Mouse (Mus musculus): ENCODE data around the gene Lrp5. TPM values are rescaled to one million over a fixed set of nuclear protein-coding genes. Genes with fewer than 3 reads are reported as not detected.

Lrp5 gene
- polyA plus RNA-seq, 1 experiment from 2014 or later, result 2.3 TPM

GRCm38 (mm10) chr19:3564309-3564708, 122.1 kb downstream of the Lrp5 start:
- Histone ChIP-seq H3K36me3 (ENCODE audit: control insufficient read depth, insufficient read depth) (no peaks in the 10 kb centered on the region), H3K4me2 (ENCODE audit: low read length) (no peak overlapping the region), H3K27me3 (replicated peaks; ENCODE audit: control insufficient read depth, insufficient read depth, low read length) (no peaks in the 10 kb centered on the region), H3K4me1 (replicated peaks; ENCODE audit: control insufficient read depth, insufficient read depth, low read length) (peaks cover 7% of the 10 kb centered on the region; the same call in 1 of the 2 replicates), H3K9me3 (ENCODE audit: control insufficient read depth, low read length) (no peaks in the 10 kb centered on the region), H3K9ac (replicated peaks; ENCODE audit: low read depth, low read length) (no peak overlapping the region), H3K4me3 (replicated peaks; ENCODE audit: low read length) (no peak overlapping the region), H3K27ac (ENCODE audit: low read length) (no peak overlapping the region)
- ATAC-seq, result no peak
- WGBS, result 84% methylated on average over 3 of the region's 3 CpGs

- Histone ChIP-seq H3K4me2 (ENCODE audit: low read length) (no peak overlapping the region), H3K4me1 (replicated peaks; ENCODE audit: control insufficient read depth, insufficient read depth, low read length) (0 out of 2 replicates have a peak, but pooled peaks cover 5% of the 10 kb centered on the region), H3K9ac (replicated peaks; ENCODE audit: low read depth, low read length) (no peak overlapping the region), H3K4me3 (replicated peaks; ENCODE audit: low read length) (no peak overlapping the region), H3K27me3 (replicated peaks; ENCODE audit: control insufficient read depth, insufficient read depth, low read length) (no peaks in the 10 kb centered on the region), H3K27ac (ENCODE audit: low read length) (no peak overlapping the region), H3K36me3 (ENCODE audit: control insufficient read depth, insufficient read depth) (no peaks in the 10 kb centered on the region), H3K9me3 (ENCODE audit: control insufficient read depth, low read length) (no peaks in the 10 kb centered on the region)
- WGBS, result 80% methylated on average over 6 of the region's 6 CpGs
- no peak for ATAC-seq
Observed at GRCm38 (mm10) chr19:3562752-3563151, 123.6 kb downstream of the Lrp5 start.

GRCm38 (mm10) chr19:3562298-3562697, 124.1 kb downstream of the Lrp5 start:
- Histone ChIP-seq H3K4me3 (replicated peaks; ENCODE audit: low read length) (no peak overlapping the region), H3K27ac (ENCODE audit: low read length) (no peak overlapping the region), H3K36me3 (ENCODE audit: control insufficient read depth, insufficient read depth) (no peaks in the 10 kb centered on the region), H3K4me2 (ENCODE audit: low read length) (no peak overlapping the region), H3K27me3 (replicated peaks; ENCODE audit: control insufficient read depth, insufficient read depth, low read length) (no peaks in the 10 kb centered on the region), H3K4me1 (replicated peaks; ENCODE audit: control insufficient read depth, insufficient read depth, low read length) (0 out of 2 replicates have a peak, but pooled peaks cover 4% of the 10 kb centered on the region), H3K9me3 (ENCODE audit: control insufficient read depth, low read length) (no peaks in the 10 kb centered on the region), H3K9ac (replicated peaks; ENCODE audit: low read depth, low read length) (no peak overlapping the region)
- WGBS, result 96% methylated on average over 2 of the region's 2 CpGs
- ATAC-seq, result no peak

DNA sequence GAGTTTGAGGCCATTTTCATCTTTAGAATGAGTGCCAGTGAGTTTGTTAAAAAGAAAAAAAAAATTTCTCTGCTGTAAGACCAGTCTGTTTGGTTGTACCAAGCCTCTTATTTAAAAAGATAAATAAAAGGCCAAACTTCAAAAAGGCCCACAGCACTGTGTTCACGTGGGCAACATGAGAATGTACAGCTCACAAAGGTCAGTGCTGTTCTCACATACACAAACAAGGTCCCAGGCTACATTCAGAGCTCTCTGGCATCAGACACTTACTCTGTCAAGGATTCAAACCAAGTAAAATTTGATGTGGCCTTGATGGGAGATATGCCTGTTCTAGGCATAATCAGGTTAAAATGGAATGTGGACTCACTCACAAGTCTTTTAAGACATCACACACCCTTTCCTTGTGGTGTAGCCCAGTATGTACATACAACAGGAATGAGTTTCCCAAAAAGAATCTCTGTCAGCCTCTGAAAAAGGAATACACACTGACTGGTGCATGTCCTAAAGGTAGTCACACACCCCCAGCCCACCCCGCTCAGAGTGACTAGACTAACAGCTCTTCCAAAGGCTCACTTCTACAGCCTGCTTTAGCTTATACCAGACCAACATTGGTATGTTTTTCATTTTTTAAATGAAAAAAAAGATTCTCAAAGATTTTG, 130.1 kb downstream of the Lrp5 start:
- WGBS, result 94% methylated on average over 2 of the region's 2 CpGs
- H3K9me3 ChIP-seq (ENCODE audit: control insufficient read depth, low read length), result no peaks in the 10 kb centered on the region
- no peak overlapping the region for H3K9ac ChIP-seq (replicated peaks; ENCODE audit: low read depth, low read length)
- no peak for ATAC-seq
- no peak overlapping the region for H3K4me2 ChIP-seq (ENCODE audit: low read length)
- H3K27ac ChIP-seq (ENCODE audit: low read length), result no peak overlapping the region
- no peak overlapping the region for H3K4me3 ChIP-seq (replicated peaks; ENCODE audit: low read length)
- no peaks in the 10 kb centered on the region for H3K27me3 ChIP-seq (replicated peaks; ENCODE audit: control insufficient read depth, insufficient read depth, low read length)
- no peaks in the 10 kb centered on the region for H3K4me1 ChIP-seq (replicated peaks; ENCODE audit: control insufficient read depth, insufficient read depth, low read length)
- H3K36me3 ChIP-seq (ENCODE audit: control insufficient read depth, insufficient read depth), result no peaks in the 10 kb centered on the region

GRCm38 (mm10) chr19:3554785-3555184, 131.6 kb downstream of the Lrp5 start:
- H3K4me1 ChIP-seq (replicated peaks; ENCODE audit: control insufficient read depth, insufficient read depth, low read length), result no peaks in the 10 kb centered on the region
- H3K27ac ChIP-seq (ENCODE audit: low read length), result no peak overlapping the region
- H3K36me3 ChIP-seq (ENCODE audit: control insufficient read depth, insufficient read depth), result no peaks in the 10 kb centered on the region
- 93% methylated on average over 8 of the region's 8 CpGs for WGBS
- H3K4me2 ChIP-seq (ENCODE audit: low read length), result no peak overlapping the region
- H3K9ac ChIP-seq (replicated peaks; ENCODE audit: low read depth, low read length), result no peak overlapping the region
- no peaks in the 10 kb centered on the region for H3K27me3 ChIP-seq (replicated peaks; ENCODE audit: control insufficient read depth, insufficient read depth, low read length)
- no peaks in the 10 kb centered on the region for H3K9me3 ChIP-seq (ENCODE audit: control insufficient read depth, low read length)
- ATAC-seq, result no peak
- H3K4me3 ChIP-seq (replicated peaks; ENCODE audit: low read length), result no peak overlapping the region

GRCm38 (mm10) chr19:3551573-3552159, 134.7 kb downstream of the Lrp5 start:
- Histone ChIP-seq H3K27me3 (replicated peaks; ENCODE audit: control insufficient read depth, insufficient read depth, low read length) (no peaks in the 10 kb centered on the region), H3K4me3 (replicated peaks; ENCODE audit: low read length) (no peak overlapping the region), H3K4me1 (replicated peaks; ENCODE audit: control insufficient read depth, insufficient read depth, low read length) (no peaks in the 10 kb centered on the region), H3K27ac (ENCODE audit: low read length) (no peak overlapping the region), H3K9me3 (ENCODE audit: control insufficient read depth, low read length) (no peaks in the 10 kb centered on the region), H3K36me3 (ENCODE audit: control insufficient read depth, insufficient read depth) (no peaks in the 10 kb centered on the region), H3K4me2 (ENCODE audit: low read length) (no peak overlapping the region), H3K9ac (replicated peaks; ENCODE audit: low read depth, low read length) (no peak overlapping the region)
- 76% methylated on average over 4 of the region's 4 CpGs for WGBS
- no peak for ATAC-seq

DNA sequence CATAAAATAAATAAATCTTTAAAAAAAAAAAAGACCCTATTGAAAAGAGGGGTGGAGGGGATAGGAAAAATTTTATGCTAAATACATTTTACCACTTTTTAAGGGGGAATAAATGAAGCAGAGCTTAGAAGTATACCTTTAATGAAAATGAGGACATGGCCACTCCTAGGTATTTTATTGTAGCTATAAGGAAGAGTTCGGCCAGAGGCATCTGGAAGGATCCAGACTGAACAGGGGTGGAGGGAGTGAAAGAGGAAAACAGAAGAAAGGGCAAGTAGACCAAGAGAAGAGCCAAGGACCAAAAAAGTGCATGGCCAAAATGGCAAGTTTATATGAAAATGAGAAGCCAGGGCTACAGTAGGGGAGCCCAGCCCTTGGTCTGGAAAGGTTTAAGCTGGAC, 136.3 kb downstream of the Lrp5 start:
- H3K9me3 ChIP-seq (ENCODE audit: control insufficient read depth, low read length), result no peaks in the 10 kb centered on the region
- H3K4me2 ChIP-seq (ENCODE audit: low read length), result no peak overlapping the region
- no peak overlapping the region for H3K4me3 ChIP-seq (replicated peaks; ENCODE audit: low read length)
- 96% methylated on average over 1 of the region's 1 CpGs for WGBS
- ATAC-seq, result no peak
- no peak overlapping the region for H3K27ac ChIP-seq (ENCODE audit: low read length)
- no peaks in the 10 kb centered on the region for H3K36me3 ChIP-seq (ENCODE audit: control insufficient read depth, insufficient read depth)
- no peaks in the 10 kb centered on the region for H3K4me1 ChIP-seq (replicated peaks; ENCODE audit: control insufficient read depth, insufficient read depth, low read length)
- no peak overlapping the region for H3K9ac ChIP-seq (replicated peaks; ENCODE audit: low read depth, low read length)
- no peaks in the 10 kb centered on the region for H3K27me3 ChIP-seq (replicated peaks; ENCODE audit: control insufficient read depth, insufficient read depth, low read length)

DNA sequence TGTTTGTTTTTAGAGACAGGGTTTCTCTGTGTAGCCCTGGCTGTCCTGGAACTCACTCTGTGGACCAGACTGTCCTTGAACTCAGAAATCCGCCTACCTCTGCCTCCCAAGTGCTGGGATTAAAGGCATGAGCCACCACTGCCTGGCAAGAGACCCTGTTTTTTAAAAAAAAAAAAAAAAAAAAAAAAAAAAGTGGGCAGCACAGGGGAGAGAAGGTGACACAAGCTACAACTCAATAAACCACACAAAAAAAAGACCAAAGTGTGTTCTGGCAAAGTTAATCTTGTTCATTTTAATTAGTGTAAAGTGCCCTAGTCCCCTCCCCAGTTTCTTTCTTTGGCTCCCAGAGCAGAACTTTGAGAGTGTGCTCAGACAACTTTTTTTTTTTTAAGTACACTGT, 137.1 kb downstream of the Lrp5 start:
- Histone ChIP-seq H3K27ac (ENCODE audit: low read length) (no peak overlapping the region), H3K4me3 (replicated peaks; ENCODE audit: low read length) (no peak overlapping the region), H3K4me1 (replicated peaks; ENCODE audit: control insufficient read depth, insufficient read depth, low read length) (no peaks in the 10 kb centered on the region), H3K4me2 (ENCODE audit: low read length) (no peak overlapping the region), H3K27me3 (replicated peaks; ENCODE audit: control insufficient read depth, insufficient read depth, low read length) (no peaks in the 10 kb centered on the region), H3K9ac (replicated peaks; ENCODE audit: low read depth, low read length) (no peak overlapping the region), H3K9me3 (ENCODE audit: control insufficient read depth, low read length) (no peaks in the 10 kb centered on the region), H3K36me3 (ENCODE audit: control insufficient read depth, insufficient read depth) (no peaks in the 10 kb centered on the region)
- 83% methylated on average over 1 of the region's 1 CpGs for WGBS
- no peak for ATAC-seq

DNA sequence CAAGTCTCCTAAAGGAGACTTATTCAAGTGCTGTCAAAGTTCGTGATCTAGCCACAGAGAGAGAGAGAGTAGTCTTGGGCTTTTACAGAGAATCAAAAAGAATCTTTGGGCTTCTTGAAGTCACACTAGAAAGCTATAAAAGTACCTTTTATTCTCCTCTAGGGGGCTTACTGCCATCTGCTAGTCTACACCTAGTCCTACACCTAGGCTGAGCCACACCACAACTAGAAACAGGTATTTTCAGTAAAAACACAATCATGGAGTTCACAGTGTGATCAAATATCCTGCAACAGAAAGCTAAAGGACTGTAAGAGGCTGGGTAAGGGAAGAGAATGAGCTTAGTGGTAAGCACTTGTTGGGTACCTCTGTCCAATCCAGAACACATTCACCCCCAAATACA, 138.1 kb downstream of the Lrp5 start:
- no peak overlapping the region for H3K4me2 ChIP-seq (ENCODE audit: low read length)
- H3K9ac ChIP-seq (replicated peaks; ENCODE audit: low read depth, low read length), result no peak overlapping the region
- ATAC-seq, result no peak
- H3K27ac ChIP-seq (ENCODE audit: low read length), result no peak overlapping the region
- whole genome bisulfite sequencing, result 97% methylated on average over 1 of the region's 1 CpGs
- no peaks in the 10 kb centered on the region for H3K9me3 ChIP-seq (ENCODE audit: control insufficient read depth, low read length)
- H3K4me3 ChIP-seq (replicated peaks; ENCODE audit: low read length), result no peak overlapping the region
- no peaks in the 10 kb centered on the region for H3K36me3 ChIP-seq (ENCODE audit: control insufficient read depth, insufficient read depth)
- H3K27me3 ChIP-seq (replicated peaks; ENCODE audit: control insufficient read depth, insufficient read depth, low read length), result no peaks in the 10 kb centered on the region
- H3K4me1 ChIP-seq (replicated peaks; ENCODE audit: control insufficient read depth, insufficient read depth, low read length), result no peaks in the 10 kb centered on the region

Data from forebrain, embryonic 16.5 days (tissue).